Mouse (Mus musculus) spleen, adult 2 months (tissue): ENCODE measurements around the gene Dglucy.

ENCODE experiments used
- CTCF ChIP-seq: fragments of 200-500 bp; IDR thresholded peaks from 2 replicates; pipeline ENCODE4 v1.5.1; 2011; ENCODE audit warnings: mild to moderate bottlenecking, inconsistent platforms; ENCODE audit not compliant: insufficient read depth, insufficient read length, insufficient replicate concordance; ENCODE audit errors: extremely low read depth
- POLR2A ChIP-seq: fragments of 200-500 bp; IDR thresholded peaks from 2 replicates; pipeline ENCODE4 v1.6.1; 2011; ENCODE audit warnings: low read depth, low read length, inconsistent platforms

GRCm38 (mm10) chr12:100735581-100735980, 43.3 kb upstream of the Dglucy start:
- TF ChIP-seq POLR2A: no peak
- TF ChIP-seq CTCF: no peak
